Mouse (Mus musculus) E14TG2a.4 (cell line): ENCODE data around the gene Arl4d.

Experiments used
- CTCF ChIP-seq: conservative IDR thresholded peaks from 2 replicates; pipeline ENCODE4 v1.5.1; 2014; ENCODE audit warnings: low read length
- POU5F1 ChIP-seq: IDR thresholded peaks from 2 replicates; pipeline ENCODE4 v1.6.1; 2014; ENCODE audit warnings: low read length, borderline replicate concordance

- TF ChIP-seq CTCF, result no peak
- TF ChIP-seq POU5F1, result no peak
Measured at GRCm38 (mm10) chr11:101626995-101627856, 38.1 kb upstream of the Arl4d start, which contains the start of gene Rdm1.
